Mouse (Mus musculus): ENCODE data around the gene Spam1. TPM values are rescaled to one million over a fixed set of nuclear protein-coding genes. Genes with fewer than 3 reads are reported as not detected.

Gene Spam1
- polyA plus RNA-seq (2014; fragmentation: Nextera tagmentation; extraction: Ambion mirVana) = not detected in 2 replicates

GRCm38 (mm10) chr6:24790888-24791287 lies at the start of gene Spam1:
TSS of gene Spam1 (plus strand) at chr6:24791188.
- DNase-seq (ENCODE audit: low spot score) = no peak
- Histone ChIP-seq H3K27ac (replicated peaks; ENCODE audit: low read depth, low read length) (no peak within 1 kb of the TSS), H3K36me3 (ENCODE audit: control insufficient read depth, insufficient read depth, low read length) (no peaks in the 10 kb centered on the region), H3K4me2 (ENCODE audit: low read depth, low read length) (no peak within 1 kb of the TSS), H3K4me1 (ENCODE audit: control insufficient read depth, insufficient read depth, low read length) (no peaks in the 10 kb centered on the region), H3K9ac (ENCODE audit: low read depth, low read length) (no peak within 1 kb of the TSS), H3K4me3 (ENCODE audit: low read depth, low read length) (no peak within 1 kb of the TSS), H3K27me3 (replicated peaks; ENCODE audit: control insufficient read depth, insufficient read depth, low read length) (no peaks in the 10 kb centered on the region), H3K9me3 (ENCODE audit: control insufficient read depth, low read length) (no peaks in the 10 kb centered on the region)
- ATAC-seq (ENCODE audit: low read depth) = no peak

DNA sequence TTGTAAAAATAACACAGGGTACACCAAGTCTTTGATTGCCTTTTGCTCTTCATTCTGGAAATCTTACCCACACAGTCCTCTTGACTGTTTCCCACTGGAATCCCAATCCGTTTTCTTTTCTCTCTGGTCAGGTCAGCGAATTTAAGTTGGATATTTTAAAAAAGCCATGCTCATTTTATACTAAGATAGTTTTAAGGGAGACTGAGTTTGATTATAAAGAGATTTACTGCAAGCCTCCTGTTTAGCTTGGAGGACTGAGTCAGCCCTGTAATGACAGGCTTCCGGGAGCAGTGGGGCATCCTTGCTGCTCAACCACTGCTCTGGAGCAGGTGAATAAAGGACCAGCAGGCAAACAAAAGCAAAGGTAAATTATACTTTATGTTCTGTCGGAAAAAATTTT lies 43.0 kb upstream of the Spam1 start, which contains the start of gene Hyal4:
Hyal4 (plus strand) TSS at position 301 of the 400 bp plus-strand sequence.
- Histone ChIP-seq H3K9ac (ENCODE audit: low read depth, low read length) (no peak within 1 kb of the TSS), H3K4me2 (ENCODE audit: low read depth, low read length) (no peak within 1 kb of the TSS), H3K9me3 (ENCODE audit: control insufficient read depth, low read length) (no peaks in the 10 kb centered on the region), H3K27me3 (replicated peaks; ENCODE audit: control insufficient read depth, insufficient read depth, low read length) (no peaks in the 10 kb centered on the region), H3K27ac (replicated peaks; ENCODE audit: low read depth, low read length) (no peak within 1 kb of the TSS), H3K4me3 (ENCODE audit: low read depth, low read length) (no peak within 1 kb of the TSS), H3K4me1 (ENCODE audit: control insufficient read depth, insufficient read depth, low read length) (no peaks in the 10 kb centered on the region), H3K36me3 (ENCODE audit: control insufficient read depth, insufficient read depth, low read length) (no peaks in the 10 kb centered on the region)
- ATAC-seq (ENCODE audit: low read depth) (no peak), DNase-seq (ENCODE audit: low spot score) (no peak)
- WGBS = 82% methylated on average over 4 of the region's 4 CpGs

DNA sequence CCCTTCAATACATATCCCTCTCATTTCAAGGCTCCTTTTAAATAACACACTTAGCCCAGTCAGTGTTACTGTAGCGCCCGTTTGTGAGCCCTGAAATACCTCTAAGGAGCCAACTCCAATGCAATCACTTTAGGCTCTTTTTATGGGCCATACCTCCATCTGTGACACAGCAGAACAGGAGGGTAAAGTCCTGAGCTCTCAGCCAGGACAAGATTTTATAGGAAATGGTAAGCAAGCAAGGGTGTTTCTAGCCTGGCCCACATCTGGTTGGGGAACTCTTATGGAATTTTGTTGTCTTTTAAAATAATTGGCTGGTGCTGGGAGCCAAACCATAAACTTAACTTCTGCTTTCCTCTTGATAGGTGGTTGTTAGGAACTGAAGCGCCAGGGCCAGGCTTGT lies 31.7 kb upstream of the Spam1 start:
- Histone ChIP-seq H3K27ac (replicated peaks; ENCODE audit: low read depth, low read length) (no peak overlapping the region), H3K36me3 (ENCODE audit: control insufficient read depth, insufficient read depth, low read length) (no peaks in the 10 kb centered on the region), H3K9ac (ENCODE audit: low read depth, low read length) (no peak overlapping the region), H3K4me2 (ENCODE audit: low read depth, low read length) (no peak overlapping the region), H3K27me3 (replicated peaks; ENCODE audit: control insufficient read depth, insufficient read depth, low read length) (no peaks in the 10 kb centered on the region), H3K9me3 (ENCODE audit: control insufficient read depth, low read length) (0 out of 2 replicates have a peak, but pooled peaks cover 8% of the 10 kb centered on the region), H3K4me3 (ENCODE audit: low read depth, low read length) (no peak overlapping the region), H3K4me1 (ENCODE audit: control insufficient read depth, insufficient read depth, low read length) (no peaks in the 10 kb centered on the region)
- no peak for DNase-seq (ENCODE audit: low spot score)
- no peak for ATAC-seq (ENCODE audit: low read depth)
- 91% methylated on average over 3 of the region's 3 CpGs for whole genome bisulfite sequencing

DNA sequence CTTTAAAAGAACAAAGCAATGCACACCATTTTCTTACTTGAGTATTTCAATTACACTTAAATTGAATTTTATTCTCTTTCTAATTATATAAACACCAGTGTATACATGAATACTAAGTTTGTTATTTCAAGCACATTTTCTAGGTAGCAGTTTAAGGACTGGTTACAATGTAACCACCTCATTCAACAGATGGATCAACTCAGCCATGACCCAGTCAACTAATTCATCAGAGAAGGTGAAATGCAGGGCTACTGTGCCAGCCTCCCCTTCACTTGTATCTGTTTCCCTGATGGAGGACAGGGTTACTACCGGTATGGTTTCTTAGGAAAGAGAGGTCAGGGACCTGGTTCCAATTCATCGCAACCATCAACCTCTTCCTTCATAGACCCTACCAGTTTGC lies 24.7 kb upstream of the Spam1 start:
- no peak overlapping the region for H3K9ac ChIP-seq (ENCODE audit: low read depth, low read length)
- no peaks in the 10 kb centered on the region for H3K9me3 ChIP-seq (ENCODE audit: control insufficient read depth, low read length)
- no peak for ATAC-seq (ENCODE audit: low read depth)
- no peak overlapping the region for H3K4me3 ChIP-seq (ENCODE audit: low read depth, low read length)
- no peaks in the 10 kb centered on the region for H3K4me1 ChIP-seq (ENCODE audit: control insufficient read depth, insufficient read depth, low read length)
- no peak for DNase-seq (ENCODE audit: low spot score)
- 82% methylated on average over 2 of the region's 2 CpGs for WGBS
- H3K36me3 ChIP-seq (ENCODE audit: control insufficient read depth, insufficient read depth, low read length) = no peaks in the 10 kb centered on the region
- H3K27me3 ChIP-seq (replicated peaks; ENCODE audit: control insufficient read depth, insufficient read depth, low read length) = no peaks in the 10 kb centered on the region
- no peak overlapping the region for H3K27ac ChIP-seq (replicated peaks; ENCODE audit: low read depth, low read length)
- no peak overlapping the region for H3K4me2 ChIP-seq (ENCODE audit: low read depth, low read length)

GRCm38 (mm10) chr6:24779182-24779581 lies 11.8 kb upstream of the Spam1 start:
- no peaks in the 10 kb centered on the region for H3K27me3 ChIP-seq (replicated peaks; ENCODE audit: control insufficient read depth, insufficient read depth, low read length)
- no peak overlapping the region for H3K4me2 ChIP-seq (ENCODE audit: low read depth, low read length)
- H3K9ac ChIP-seq (ENCODE audit: low read depth, low read length) = no peak overlapping the region
- H3K36me3 ChIP-seq (ENCODE audit: control insufficient read depth, insufficient read depth, low read length) = no peaks in the 10 kb centered on the region
- WGBS = 47% methylated on average over 2 of the region's 2 CpGs
- H3K4me1 ChIP-seq (ENCODE audit: control insufficient read depth, insufficient read depth, low read length) = no peaks in the 10 kb centered on the region
- H3K9me3 ChIP-seq (ENCODE audit: control insufficient read depth, low read length) = no peaks in the 10 kb centered on the region
- no peak for DNase-seq (ENCODE audit: low spot score)
- no peak overlapping the region for H3K27ac ChIP-seq (replicated peaks; ENCODE audit: low read depth, low read length)
- no peak overlapping the region for H3K4me3 ChIP-seq (ENCODE audit: low read depth, low read length)
- ATAC-seq (ENCODE audit: low read depth) = no peak

DNA sequence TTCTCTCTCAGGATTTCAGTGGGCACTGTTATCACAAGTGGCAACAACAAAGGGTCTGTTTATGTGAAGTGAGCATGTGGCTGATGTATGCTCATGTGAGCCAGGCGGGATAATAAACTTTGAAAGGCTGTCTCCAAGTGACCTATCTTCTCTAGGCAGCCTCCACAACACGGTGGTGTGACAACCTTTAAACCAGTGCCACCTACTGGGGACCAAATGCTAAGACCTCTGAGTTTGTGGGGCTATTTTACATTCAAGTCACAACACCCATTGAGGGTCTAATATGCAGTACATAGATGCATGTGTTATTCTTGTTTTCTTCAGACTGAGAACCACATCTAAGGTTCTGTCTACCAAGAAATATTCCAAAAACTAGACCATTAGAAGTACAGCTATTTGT lies 31.1 kb downstream of the Spam1 start:
- DNase-seq (ENCODE audit: low spot score) (no peak), ATAC-seq (ENCODE audit: low read depth) (no peak)
- Histone ChIP-seq H3K4me1 (ENCODE audit: control insufficient read depth, insufficient read depth, low read length) (no peaks in the 10 kb centered on the region), H3K9ac (ENCODE audit: low read depth, low read length) (no peak overlapping the region), H3K4me2 (ENCODE audit: low read depth, low read length) (no peak overlapping the region), H3K27ac (replicated peaks; ENCODE audit: low read depth, low read length) (no peak overlapping the region), H3K9me3 (ENCODE audit: control insufficient read depth, low read length) (no peaks in the 10 kb centered on the region), H3K27me3 (replicated peaks; ENCODE audit: control insufficient read depth, insufficient read depth, low read length) (no peaks in the 10 kb centered on the region), H3K36me3 (ENCODE audit: control insufficient read depth, insufficient read depth, low read length) (no peaks in the 10 kb centered on the region), H3K4me3 (ENCODE audit: low read depth, low read length) (no peak overlapping the region)
- 37% methylated on average over 2 of the region's 2 CpGs for WGBS

Other genes with a start within 250 kb of the Spam1 start
- gene Lmod2, start 193.4 kb upstream of the Spam1 start, polyA plus RNA-seq (2014; fragmentation: Nextera tagmentation; extraction: Ambion mirVana) = 5.6 and 10.7 TPM in 2 replicates
- 46.2 and 51.1 TPM in 2 replicates for gene Wasl, start 126.2 kb upstream of the Spam1 start, polyA plus RNA-seq (2014; fragmentation: Nextera tagmentation; extraction: Ambion mirVana)
- gene Hyal6, start 57.9 kb upstream of the Spam1 start, polyA plus RNA-seq (2014; fragmentation: Nextera tagmentation; extraction: Ambion mirVana) = not detected in 2 replicates
- not detected in 2 replicates for gene Hyal4, start 42.9 kb upstream of the Spam1 start, polyA plus RNA-seq (2014; fragmentation: Nextera tagmentation; extraction: Ambion mirVana)
- not detected in 2 replicates for gene Hyal5, start 66.8 kb downstream of the Spam1 start, polyA plus RNA-seq (2014; fragmentation: Nextera tagmentation; extraction: Ambion mirVana)
- gene Tmem229a, start 165.1 kb downstream of the Spam1 start, polyA plus RNA-seq (2014; fragmentation: Nextera tagmentation; extraction: Ambion mirVana) = 1.5 and 1.6 TPM in 2 replicates